Comparison of ENCODE assay signal across 30 mouse cellular contexts in genomic region chr9:120594839-120595238, GRCm38 (mm10). TPM values are rescaled to one million over a fixed set of nuclear protein-coding genes. Genes with fewer than 3 reads are reported as not detected.
DNase-seq lines count a peak whose midpoint lies in the region; ATAC-seq and TF ChIP-seq lines count a peak whose summit lies in the region.
"Had no signal": no experiment of that assay in that cellular context is flagged by ENCODE, and none has a peak within 500 bp of the region (broad histone marks: within the 10 kb centered on the region; RNA-seq: fewer than 3 reads in every experiment).

No protein-coding gene starts in this region.

- no peak overlapping the region for H3K27ac ChIP-seq in forebrain, embryonic 14.5 days (ENCODE audit: low read depth, low read length)
- H3K27ac ChIP-seq in forebrain, embryonic 16.5 days (ENCODE audit: low read length): no peak overlapping the region
- peak overlapping the region; percentile 35; the same call in 1 of the 2 replicates for H3K27ac ChIP-seq in midbrain, embryonic 13.5 days
- no peak overlapping the region; the same call in 1 of the 2 replicates for H3K27ac ChIP-seq in midbrain, embryonic 16.5 days (ENCODE audit: low read length)
- H3K27ac ChIP-seq: embryonic facial prominence, embryonic 12.5 days; embryonic facial prominence, embryonic 15.5 days; gastrocnemius, adult 2 months; hindbrain, embryonic 12.5 days; hindbrain, embryonic 15.5 days had no signal

- TF ChIP-seq POLR2A in brain, embryonic 14.5 days (IDR thresholded peaks at IDR 0.05; ENCODE audit: borderline replicate concordance, extremely low read depth, insufficient read depth, insufficient read length, poor library complexity, severe bottlenecking): no peak

- ATAC-seq in forebrain, embryonic 14.5 days: 0 out of 2 replicates have a peak, but pooled peaks have one; percentile 10
- ATAC-seq in forebrain, embryonic 16.5 days: no peak
- ATAC-seq in midbrain, embryonic 13.5 days: no peak
- no peak for ATAC-seq in midbrain, embryonic 16.5 days
- ATAC-seq: activated CD4-positive, CD25-positive, alpha-beta regulatory T cell, adult 4 months; CD4-positive, CD25-positive, alpha-beta regulatory T cell, adult 4 months; intestine, postnatal 0 days had no signal

- WGBS in forebrain, embryonic 14.5 days: 5% methylated on average over 6 of the region's 6 CpGs
- WGBS in forebrain, embryonic 16.5 days: 12% methylated on average over 6 of the region's 6 CpGs
- WGBS in midbrain, embryonic 13.5 days: 47% methylated on average over 6 of the region's 6 CpGs
- WGBS in midbrain, embryonic 16.5 days: 38% methylated on average over 6 of the region's 6 CpGs

- H3K4me2 ChIP-seq in forebrain, embryonic 14.5 days (ENCODE audit: low read length): no peak overlapping the region
- H3K4me2 ChIP-seq in forebrain, embryonic 16.5 days (ENCODE audit: low read length): no peak overlapping the region
- no peak overlapping the region for H3K4me2 ChIP-seq in midbrain, embryonic 13.5 days (replicated peaks)
- H3K4me2 ChIP-seq in midbrain, embryonic 16.5 days (ENCODE audit: low read length): no peak overlapping the region
- H3K4me2 ChIP-seq: embryonic facial prominence, embryonic 12.5 days; embryonic facial prominence, embryonic 15.5 days; heart, embryonic 11.5 days; hindbrain, embryonic 12.5 days; hindbrain, embryonic 15.5 days had no signal

- peaks cover 7% of the 10 kb centered on the region; the same call in 1 of the 2 replicates for H3K4me1 ChIP-seq in forebrain, embryonic 14.5 days (ENCODE audit: control insufficient read depth, insufficient read depth, low read length)
- H3K4me1 ChIP-seq in forebrain, embryonic 16.5 days (replicated peaks; ENCODE audit: control insufficient read depth, insufficient read depth, low read length): peaks cover 12% of the 10 kb centered on the region
- peaks cover 27% of the 10 kb centered on the region for H3K4me1 ChIP-seq in midbrain, embryonic 13.5 days (replicated peaks)
- H3K4me1 ChIP-seq in midbrain, embryonic 16.5 days (ENCODE audit: control insufficient read depth, insufficient read depth, low read length): peaks cover 3% of the 10 kb centered on the region; the same call in 1 of the 2 replicates
- H3K4me1 ChIP-seq: embryonic facial prominence, embryonic 12.5 days had no signal

- TF ChIP-seq CTCF in brain, embryonic 14.5 days (IDR thresholded peaks at IDR 0.05; ENCODE audit: borderline replicate concordance, extremely low read depth, insufficient read depth, insufficient read length): no peak

- H3K36me3 ChIP-seq in forebrain, embryonic 14.5 days (ENCODE audit: control insufficient read depth, insufficient read depth, low read length): no peaks in the 10 kb centered on the region
- no peaks in the 10 kb centered on the region for H3K36me3 ChIP-seq in forebrain, embryonic 16.5 days (ENCODE audit: control insufficient read depth, insufficient read depth)
- H3K36me3 ChIP-seq in midbrain, embryonic 13.5 days: no peaks in the 10 kb centered on the region
- no peaks in the 10 kb centered on the region for H3K36me3 ChIP-seq in midbrain, embryonic 16.5 days (ENCODE audit: control insufficient read depth, insufficient read depth, low read length)
- H3K36me3 ChIP-seq: embryonic facial prominence, embryonic 12.5 days; embryonic facial prominence, embryonic 15.5 days; hindbrain, embryonic 12.5 days; hindbrain, embryonic 15.5 days had no signal

- no peaks in the 10 kb centered on the region for H3K9me3 ChIP-seq in forebrain, embryonic 14.5 days (replicated peaks; ENCODE audit: control insufficient read depth, low read length)
- no peaks in the 10 kb centered on the region for H3K9me3 ChIP-seq in forebrain, embryonic 16.5 days (ENCODE audit: control insufficient read depth, low read length)
- no peaks in the 10 kb centered on the region for H3K9me3 ChIP-seq in midbrain, embryonic 13.5 days
- H3K9me3 ChIP-seq in midbrain, embryonic 16.5 days (replicated peaks; ENCODE audit: control insufficient read depth, low read length, poor library complexity, severe bottlenecking): no peaks in the 10 kb centered on the region
- H3K9me3 ChIP-seq: embryonic facial prominence, embryonic 12.5 days; embryonic facial prominence, embryonic 15.5 days; hindbrain, embryonic 12.5 days; hindbrain, embryonic 15.5 days had no signal

- DNase-seq in forebrain, embryonic 14.5 days (ENCODE audit: low spot score): peak; percentile 46
- DNase-seq in brain, embryonic 14.5 days (ENCODE audit: low read depth): peak; percentile 69
- DNase-seq in adrenal gland, adult 2 months: no peak
- DNase-seq: adrenal gland, postnatal 10 days; adrenal gland, postnatal 36 days; cerebellum, adult 11 months; cerebellum, adult 2 months; cerebellum, adult 9-11 months; cerebellum, postnatal 25 days; gastrocnemius, adult 2 months; gastrocnemius, postnatal 14 days; heart, adult 11 months had no signal

- no peaks in the 10 kb centered on the region for H3K27me3 ChIP-seq in forebrain, embryonic 14.5 days (replicated peaks; ENCODE audit: control insufficient read depth, insufficient read depth, low read length)
- H3K27me3 ChIP-seq in forebrain, embryonic 16.5 days (replicated peaks; ENCODE audit: control insufficient read depth, insufficient read depth, low read length): no peaks in the 10 kb centered on the region
- 0 out of 2 replicates have a peak, but pooled peaks cover 3% of the 10 kb centered on the region for H3K27me3 ChIP-seq in midbrain, embryonic 13.5 days
- no peaks in the 10 kb centered on the region for H3K27me3 ChIP-seq in midbrain, embryonic 16.5 days (ENCODE audit: control insufficient read depth, insufficient read depth, low read depth, low read length)
- H3K27me3 ChIP-seq: embryonic facial prominence, embryonic 12.5 days; hindbrain, embryonic 12.5 days; hindbrain, embryonic 15.5 days had no signal

- H3K4me3 ChIP-seq in forebrain, embryonic 14.5 days (ENCODE audit: low read depth, low read length): no peak overlapping the region
- no peak overlapping the region for H3K4me3 ChIP-seq in forebrain, embryonic 16.5 days (replicated peaks; ENCODE audit: low read length)
- H3K4me3 ChIP-seq in midbrain, embryonic 13.5 days (replicated peaks): no peak overlapping the region
- no peak overlapping the region for H3K4me3 ChIP-seq in midbrain, embryonic 16.5 days (ENCODE audit: low read depth, low read length)
- H3K4me3 ChIP-seq: embryonic facial prominence, embryonic 12.5 days; embryonic facial prominence, embryonic 15.5 days; gastrocnemius, adult 2 months; hindbrain, embryonic 12.5 days; hindbrain, embryonic 15.5 days had no signal

- H3K9ac ChIP-seq in forebrain, embryonic 14.5 days (ENCODE audit: low read length): no peak overlapping the region
- H3K9ac ChIP-seq in forebrain, embryonic 16.5 days (replicated peaks; ENCODE audit: low read depth, low read length): no peak overlapping the region
- H3K9ac ChIP-seq in midbrain, embryonic 13.5 days (replicated peaks): no peak overlapping the region
- no peak overlapping the region for H3K9ac ChIP-seq in midbrain, embryonic 16.5 days (ENCODE audit: low read depth, low read length)
- H3K9ac ChIP-seq: embryonic facial prominence, embryonic 12.5 days; embryonic facial prominence, embryonic 15.5 days; hindbrain, embryonic 12.5 days; hindbrain, embryonic 15.5 days had no signal

RNA-seq across cellular contexts. Expression of gene Rpl14, which starts 23.6 kb away (rescaled TPM):
- polyA plus RNA-seq in forebrain, embryonic 14.5 days (2014; fragmentation: Nextera tagmentation; extraction: Ambion mirVana): 510 and 595 TPM in 2 replicates
- 400 and 407 TPM in 2 replicates for polyA plus RNA-seq in forebrain, embryonic 16.5 days (2015; fragmentation: Nextera tagmentation; extraction: Ambion mirVana)
- polyA plus RNA-seq in midbrain, embryonic 13.5 days (2015; fragmentation: Nextera tagmentation; extraction: Ambion mirVana): 474 and 477 TPM in 2 replicates
- 391 and 407 TPM in 2 replicates for polyA plus RNA-seq in midbrain, embryonic 16.5 days (2015; fragmentation: Nextera tagmentation; extraction: Ambion mirVana)
- polyA plus RNA-seq in brain, embryonic 14.5 days (2012; rRNA removed): 456 and 548 TPM in 2 replicates
- 100 to 1,000 TPM; 480 to 551 TPM for total RNA-seq in adrenal gland, adult 2 months (2021)
- polyA plus RNA-seq in adrenal gland, adult 2 months (2012; rRNA removed): 94.5 and 146 TPM in 2 replicates

RNA-seq across cellular contexts. Expression of gene Entpd3, which starts 55.2 kb away (rescaled TPM):
- 1.1 and 1.5 TPM in 2 replicates for polyA plus RNA-seq in forebrain, embryonic 14.5 days (2014; fragmentation: Nextera tagmentation; extraction: Ambion mirVana)
- 2.3 and 2.6 TPM in 2 replicates for polyA plus RNA-seq in forebrain, embryonic 16.5 days (2015; fragmentation: Nextera tagmentation; extraction: Ambion mirVana)
- polyA plus RNA-seq in midbrain, embryonic 13.5 days (2015; fragmentation: Nextera tagmentation; extraction: Ambion mirVana): 1.1 and 1.2 TPM in 2 replicates
- polyA plus RNA-seq in midbrain, embryonic 16.5 days (2015; fragmentation: Nextera tagmentation; extraction: Ambion mirVana): 4.4 and 5.5 TPM in 2 replicates
- polyA plus RNA-seq in brain, embryonic 14.5 days (2012; rRNA removed): 3.1 and 3.9 TPM in 2 replicates
- 1 to 10 TPM in 1 of 2 experiments, under 1 TPM in 1; 0.66 to 2.9 TPM for total RNA-seq in adrenal gland, adult 2 months (2021)
- 7.8 and 13.3 TPM in 2 replicates for polyA plus RNA-seq in adrenal gland, adult 2 months (2012; rRNA removed)
- total RNA-seq: common myeloid progenitor, adult 5-6 weeks; gastrocnemius, adult 2 months; gastrocnemius, postnatal 14 days; gastrocnemius, postnatal 4 days; heart, adult 8-10 months; heart, postnatal 25 days; hematopoietic stem cell, adult 5-6 weeks had no signal
- polyA plus RNA-seq: CD4-positive, CD25-positive, alpha-beta regulatory T cell, adult 4 months; heart, embryonic 14.5 days; heart, postnatal 0 days had no signal
